Comparison of ENCODE assay signal across 32 mouse cellular contexts in the genomic region with DNA sequence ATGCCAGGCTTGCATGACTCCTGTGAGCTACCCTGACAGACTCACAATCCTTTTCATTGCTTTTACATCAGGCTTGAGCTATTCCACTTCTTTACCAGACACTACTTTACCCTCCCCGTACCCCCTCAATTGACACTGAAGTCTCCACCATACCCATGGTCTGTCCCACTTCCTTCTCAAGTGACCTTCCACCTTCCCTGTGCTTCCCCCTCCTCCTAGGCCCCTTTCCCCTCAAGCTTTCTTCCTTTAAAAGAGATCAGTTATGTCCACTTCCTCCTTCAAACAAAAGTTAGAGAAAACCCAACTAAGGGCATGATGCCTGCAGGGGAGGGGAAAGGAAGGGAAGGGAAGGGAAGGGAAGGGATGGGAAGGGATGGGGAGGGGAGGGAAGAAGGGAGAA. TPM values are rescaled to one million over a fixed set of nuclear protein-coding genes. Genes with fewer than 3 reads are reported as not detected.
A peak's percentile ranks its signal among the peaks of the same experiment; 100 is the strongest.
DNase-seq lines count a peak whose midpoint lies in the region; ATAC-seq and TF ChIP-seq lines count a peak whose summit lies in the region.
"Had no signal": no experiment of that assay in that cellular context is flagged by ENCODE, and none has a peak within 500 bp of the region (broad histone marks: within the 10 kb centered on the region; RNA-seq: fewer than 3 reads in every experiment).

No protein-coding gene starts in this region.

- 61% methylated on average over 1 of the region's 1 CpGs for WGBS in heart, embryonic 13.5 days
- 60% methylated on average over 1 of the region's 1 CpGs for WGBS in liver, embryonic 15.5 days (ENCODE audit: insufficient replicate concordance)
- WGBS in midbrain, embryonic 13.5 days, result 91% methylated on average over 1 of the region's 1 CpGs

- 0 out of 2 replicates have a peak overlapping the region, but pooled peaks have one; percentile 12 for H3K27ac ChIP-seq in heart, embryonic 13.5 days (replicated peaks)
- H3K27ac ChIP-seq in bone marrow macrophage, adult 2 months (ENCODE audit: insufficient read depth, low read depth, low read length), result peak overlapping the region; percentile 65
- H3K27ac ChIP-seq in liver, embryonic 15.5 days (replicated peaks), result 0 out of 2 replicates have a peak overlapping the region, but pooled peaks have one; percentile 38
- no peak overlapping the region for H3K27ac ChIP-seq in midbrain, embryonic 13.5 days
- H3K27ac ChIP-seq: embryonic facial prominence, embryonic 12.5 days; heart, adult 2 months; heart, embryonic 15.5 days; hindbrain, embryonic 14.5 days; limb, embryonic 13.5 days; midbrain, embryonic 12.5 days; neural tube, embryonic 13.5 days; stomach, postnatal 0 days had no signal

- no peaks in the 10 kb centered on the region for H3K9me3 ChIP-seq in heart, embryonic 13.5 days
- no peaks in the 10 kb centered on the region for H3K9me3 ChIP-seq in liver, embryonic 15.5 days (replicated peaks)
- no peaks in the 10 kb centered on the region for H3K9me3 ChIP-seq in midbrain, embryonic 13.5 days
- H3K9me3 ChIP-seq: embryonic facial prominence, embryonic 12.5 days; heart, embryonic 15.5 days; limb, embryonic 13.5 days; midbrain, embryonic 12.5 days; neural tube, embryonic 13.5 days had no signal

- DNase-seq in heart, postnatal 4 days, result no peak
- DNase-seq in kidney, postnatal 25 days, result no peak
- DNase-seq in cerebellum, adult 11 months, result no peak
- DNase-seq: adrenal gland, adult 2 months; adrenal gland, postnatal 36 days; cerebellum, adult 8-10 months; cerebellum, postnatal 36 days; embryo, embryonic 11 days; gastrocnemius, postnatal 25 days; heart, adult 2 months; kidney, adult 9 months; kidney, postnatal 14 days; lung, embryonic 14.5 days; lung, postnatal 14 days; right cerebral cortex, postnatal 4 days; thymus, adult 18-20 months; thymus, postnatal 25 days had no signal

- TF ChIP-seq CTCF in bone marrow macrophage, adult 2 months (IDR thresholded peaks at IDR 0.05; ENCODE audit: low read depth, low read length), result no peak

- H3K4me2 ChIP-seq in heart, embryonic 13.5 days, result no peak overlapping the region
- no peak overlapping the region for H3K4me2 ChIP-seq in liver, embryonic 15.5 days
- no peak overlapping the region for H3K4me2 ChIP-seq in midbrain, embryonic 13.5 days (replicated peaks)
- H3K4me2 ChIP-seq: embryonic facial prominence, embryonic 12.5 days; heart, embryonic 15.5 days; hindbrain, embryonic 14.5 days; limb, embryonic 13.5 days; lung, embryonic 14.5 days; midbrain, embryonic 12.5 days; neural tube, embryonic 13.5 days had no signal

- no peak for ATAC-seq in heart, embryonic 13.5 days (ENCODE audit: extremely low read depth, insufficient number of reproducible peaks, low FRiP score, low TSS enrichment)
- no peak for ATAC-seq in liver, embryonic 15.5 days (ENCODE audit: insufficient read depth)
- ATAC-seq in midbrain, embryonic 13.5 days, result no peak
- ATAC-seq: activated CD4-positive, CD25-positive, alpha-beta regulatory T cell, adult 4 months; CD4-positive, CD25-positive, alpha-beta regulatory T cell, adult 4 months; forebrain, embryonic 14.5 days; intestine, postnatal 0 days had no signal

- peaks cover 49% of the 10 kb centered on the region for H3K36me3 ChIP-seq in heart, embryonic 13.5 days
- peaks cover 54% of the 10 kb centered on the region for H3K36me3 ChIP-seq in liver, embryonic 15.5 days (replicated peaks)
- H3K36me3 ChIP-seq in midbrain, embryonic 13.5 days, result peaks cover 40% of the 10 kb centered on the region

- H3K4me1 ChIP-seq in heart, embryonic 13.5 days, result peaks cover 5% of the 10 kb centered on the region; the same call in 1 of the 2 replicates
- peaks cover 35% of the 10 kb centered on the region for H3K4me1 ChIP-seq in bone marrow macrophage, adult 2 months (ENCODE audit: control insufficient read depth, insufficient read depth, low read length)
- H3K4me1 ChIP-seq in liver, embryonic 15.5 days (replicated peaks), result peaks cover 25% of the 10 kb centered on the region
- H3K4me1 ChIP-seq in midbrain, embryonic 13.5 days (replicated peaks), result no peaks in the 10 kb centered on the region
- H3K4me1 ChIP-seq: embryonic facial prominence, embryonic 12.5 days; heart, embryonic 15.5 days; limb, embryonic 13.5 days; midbrain, embryonic 12.5 days; neural tube, embryonic 13.5 days had no signal

- no peak overlapping the region for H3K9ac ChIP-seq in heart, embryonic 13.5 days
- no peak overlapping the region for H3K9ac ChIP-seq in liver, embryonic 15.5 days
- no peak overlapping the region for H3K9ac ChIP-seq in midbrain, embryonic 13.5 days (replicated peaks)
- H3K9ac ChIP-seq: embryonic facial prominence, embryonic 12.5 days; heart, embryonic 15.5 days; hindbrain, embryonic 14.5 days; limb, embryonic 13.5 days; lung, embryonic 14.5 days; midbrain, embryonic 12.5 days; neural tube, embryonic 13.5 days had no signal

- no peak overlapping the region for H3K4me3 ChIP-seq in heart, embryonic 13.5 days
- no peak overlapping the region for H3K4me3 ChIP-seq in bone marrow macrophage, adult 2 months (ENCODE audit: insufficient read depth, low read length)
- H3K4me3 ChIP-seq in liver, embryonic 15.5 days (replicated peaks), result no peak overlapping the region
- no peak overlapping the region for H3K4me3 ChIP-seq in midbrain, embryonic 13.5 days (replicated peaks)
- H3K4me3 ChIP-seq: embryonic facial prominence, embryonic 12.5 days; heart, adult 2 months; heart, embryonic 15.5 days; limb, embryonic 13.5 days; midbrain, embryonic 12.5 days; neural tube, embryonic 13.5 days had no signal

- H3K27me3 ChIP-seq in heart, embryonic 13.5 days (replicated peaks), result no peaks in the 10 kb centered on the region
- H3K27me3 ChIP-seq in liver, embryonic 15.5 days, result no peaks in the 10 kb centered on the region
- H3K27me3 ChIP-seq in midbrain, embryonic 13.5 days, result no peaks in the 10 kb centered on the region
- H3K27me3 ChIP-seq: embryonic facial prominence, embryonic 12.5 days; heart, embryonic 15.5 days; limb, embryonic 13.5 days; midbrain, embryonic 12.5 days; neural tube, embryonic 13.5 days had no signal

- no peak for TF ChIP-seq POLR2A in bone marrow macrophage, adult 2 months (IDR thresholded peaks at IDR 0.05; ENCODE audit: borderline replicate concordance, low read depth, low read length)

RNA-seq across cellular contexts. Expression of a gene that starts 14.0 kb away (rescaled TPM):
- 70.9 and 72.7 TPM in 2 replicates for polyA plus RNA-seq in heart, embryonic 13.5 days (2015; fragmentation: Nextera tagmentation; extraction: Ambion mirVana)
- total RNA-seq in heart, postnatal 4 days (2021), result 10 to 100 TPM; 55.8 to 56.4 TPM
- 50.5 and 52.2 TPM in 2 replicates for polyA plus RNA-seq in bone marrow macrophage, adult 2 months (2012; ENCODE audit: insufficient read depth, insufficient read length, missing spikeins)
- polyA plus RNA-seq in liver, embryonic 15.5 days (2015; fragmentation: Nextera tagmentation; extraction: Ambion mirVana), result 18.5 and 20.1 TPM in 2 replicates
- polyA plus RNA-seq in midbrain, embryonic 13.5 days (2015; fragmentation: Nextera tagmentation; extraction: Ambion mirVana), result 80.4 and 82.6 TPM in 2 replicates

RNA-seq across cellular contexts. Expression of a gene that starts 47.8 kb away (rescaled TPM):
- 4.6 and 5.0 TPM in 2 replicates for polyA plus RNA-seq in heart, embryonic 13.5 days (2015; fragmentation: Nextera tagmentation; extraction: Ambion mirVana)
- 1 to 10 TPM; 2.9 to 3.3 TPM for total RNA-seq in heart, postnatal 4 days (2021)
- polyA plus RNA-seq in bone marrow macrophage, adult 2 months (2012; ENCODE audit: insufficient read depth, insufficient read length, missing spikeins), result not detected in 2 replicates
- 1.3 and 1.4 TPM in 2 replicates for polyA plus RNA-seq in liver, embryonic 15.5 days (2015; fragmentation: Nextera tagmentation; extraction: Ambion mirVana)
- 5.9 and 7.9 TPM in 2 replicates for polyA plus RNA-seq in midbrain, embryonic 13.5 days (2015; fragmentation: Nextera tagmentation; extraction: Ambion mirVana)
- polyA plus RNA-seq: activated CD4-positive, CD25-positive, alpha-beta regulatory T cell, adult 4 months; CD4-positive, CD25-positive, alpha-beta regulatory T cell, adult 4 months had no signal
